Mouse (Mus musculus): Measurements from ENCODE around the gene Zfp11. TPM values are rescaled to one million over a fixed set of nuclear protein-coding genes. Genes with fewer than 3 reads are reported as not detected.
"Not testable (repeated sequence)": the region's sequence is repeated elsewhere in the genome, so short reads cannot be mapped to it uniquely, and the experiment has no call there.

Gene Zfp11
- 0.11 to 1.3 TPM (median 0.86 TPM) in 3 replicates for total RNA-seq (2017)

DNA sequence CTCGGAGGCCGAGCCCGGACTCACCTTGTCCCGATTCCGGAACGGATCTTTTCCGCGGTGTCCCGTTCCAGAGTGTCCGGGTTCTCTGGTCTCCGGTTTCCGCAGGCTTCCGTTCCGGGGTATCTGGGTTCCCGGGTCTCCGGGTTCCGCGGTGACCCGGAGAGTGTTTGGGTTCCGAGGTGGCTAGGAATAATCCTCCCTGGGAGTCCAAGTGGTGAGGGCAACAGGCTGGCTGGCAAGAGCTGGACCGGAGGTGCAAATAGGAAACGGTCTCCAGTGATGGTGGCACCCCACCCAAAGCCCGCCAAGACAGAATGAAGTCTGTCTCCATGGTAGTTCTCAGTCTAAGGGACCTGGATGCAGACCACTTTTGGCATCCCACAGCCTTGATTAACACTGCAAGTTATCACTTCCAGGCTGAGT lies at the start of gene Zfp11:
TSS of gene Zfp11 (minus strand) at position 64 of the 423 bp plus-strand sequence.
- peak; percentile 56 for ATAC-seq (replicated peaks; ENCODE audit: insufficient number of reproducible peaks, low FRiP score, low TSS enrichment, poor library complexity, severe bottlenecking)

GRCm38 (mm10) chr5:129717016-129717415 lies 47.1 kb upstream of the Zfp11 start:
- no peak for ATAC-seq (replicated peaks; ENCODE audit: insufficient number of reproducible peaks, low FRiP score, low TSS enrichment, poor library complexity, severe bottlenecking)

DNA sequence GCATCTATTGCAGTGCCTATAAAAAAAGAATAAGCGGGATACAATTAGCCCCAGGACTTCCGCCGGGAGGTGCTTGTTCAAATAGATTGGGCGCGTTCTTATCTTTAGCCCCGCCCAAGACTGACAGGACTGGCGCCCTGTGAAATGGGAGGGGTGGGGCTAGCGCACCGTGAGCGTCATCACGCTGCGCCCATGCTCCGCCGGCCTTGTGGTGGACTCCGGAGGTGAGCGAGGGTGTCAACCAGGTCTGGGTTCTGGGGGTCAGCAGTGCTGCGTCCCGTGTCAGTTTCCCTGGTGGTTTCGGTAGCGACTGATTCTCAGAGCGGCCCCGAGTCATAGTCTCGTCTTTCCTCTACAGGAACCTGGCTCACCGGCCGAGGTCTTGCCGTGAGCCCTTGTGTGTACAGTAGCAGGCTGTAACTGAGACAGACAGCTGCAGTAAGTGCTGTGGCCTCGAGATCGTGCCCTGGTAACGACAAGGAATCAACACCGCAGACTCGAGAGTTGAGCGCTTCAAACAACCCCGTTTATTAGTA lies 45.5 kb upstream of the Zfp11 start, which contains the start of gene Mrps17:
TSS of gene Mrps17 (plus strand) at position 172 of the 536 bp plus-strand sequence.
- ATAC-seq (replicated peaks; ENCODE audit: insufficient number of reproducible peaks, low FRiP score, low TSS enrichment, poor library complexity, severe bottlenecking) = peak; percentile 97

- no peak for ATAC-seq (replicated peaks; ENCODE audit: insufficient number of reproducible peaks, low FRiP score, low TSS enrichment, poor library complexity, severe bottlenecking)
Measured at GRCm38 (mm10) chr5:129708412-129708811, 38.5 kb upstream of the Zfp11 start, which contains the start of gene Sept14. Sept14 (minus strand) TSS chr5:129708512.

DNA sequence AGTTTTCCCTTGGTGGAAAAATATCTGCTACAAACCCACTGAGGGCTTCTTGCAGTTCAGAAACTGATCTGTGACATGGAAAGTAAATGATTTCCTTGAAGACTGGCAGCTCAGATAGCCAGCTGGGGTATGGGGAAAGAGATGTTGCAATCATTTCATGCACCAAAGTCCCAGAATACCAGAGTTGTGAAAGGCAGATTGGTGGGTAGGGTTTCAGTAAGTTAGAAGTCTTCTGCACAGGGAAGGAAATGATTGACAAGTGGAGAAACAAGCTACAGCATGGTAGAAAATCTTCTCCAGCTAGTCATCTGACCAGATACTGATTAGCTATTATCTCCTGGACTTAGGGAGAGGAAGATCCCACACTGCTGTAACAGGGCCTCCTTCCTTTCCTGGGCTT lies 33.5 kb upstream of the Zfp11 start:
- ATAC-seq (replicated peaks; ENCODE audit: insufficient number of reproducible peaks, low FRiP score, low TSS enrichment, poor library complexity, severe bottlenecking) = no peak

- ATAC-seq (replicated peaks; ENCODE audit: insufficient number of reproducible peaks, low FRiP score, low TSS enrichment, poor library complexity, severe bottlenecking) = no peak
Measured at GRCm38 (mm10) chr5:129701706-129702105, 31.8 kb upstream of the Zfp11 start.

DNA sequence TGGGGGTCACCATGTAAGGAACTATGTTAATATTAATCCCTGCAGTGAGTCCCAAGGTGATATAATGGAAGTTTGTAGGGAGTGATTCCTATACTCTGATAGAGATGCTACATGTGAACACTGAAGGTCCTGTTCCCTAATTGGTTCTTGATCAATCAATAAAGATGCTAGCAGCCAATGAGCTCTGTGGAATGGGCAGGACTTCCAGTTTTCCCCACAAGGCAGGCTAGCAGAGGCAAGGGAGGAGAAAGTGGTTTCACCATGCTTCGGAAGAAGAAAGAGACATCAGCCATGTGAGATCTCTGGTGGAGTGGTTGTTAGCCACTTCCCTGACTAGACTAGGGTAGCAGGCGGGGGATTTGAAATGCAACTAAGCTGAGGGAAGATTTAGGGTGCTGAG lies 30.6 kb upstream of the Zfp11 start:
- ATAC-seq (replicated peaks; ENCODE audit: insufficient number of reproducible peaks, low FRiP score, low TSS enrichment, poor library complexity, severe bottlenecking) = no peak

DNA sequence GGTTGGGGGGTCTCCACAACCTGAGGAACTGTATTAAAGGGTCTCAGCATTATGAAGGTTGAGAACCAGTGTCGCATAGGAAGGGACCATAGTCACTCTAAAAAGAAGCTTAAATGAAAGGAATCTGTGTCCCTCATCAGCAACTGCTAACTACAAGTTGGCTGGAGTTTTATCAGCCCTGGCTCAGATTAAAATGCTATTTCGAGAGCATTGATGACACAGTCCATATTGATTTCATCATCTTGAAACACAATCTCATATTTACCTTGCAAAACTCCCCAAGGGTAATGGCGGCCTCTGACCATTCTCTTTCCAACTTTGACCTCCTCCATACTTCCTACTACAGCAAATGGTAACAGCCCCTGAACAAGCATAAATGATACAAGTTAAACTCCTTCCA lies 20.6 kb upstream of the Zfp11 start:
- ATAC-seq (replicated peaks; ENCODE audit: insufficient number of reproducible peaks, low FRiP score, low TSS enrichment, poor library complexity, severe bottlenecking) = no peak

DNA sequence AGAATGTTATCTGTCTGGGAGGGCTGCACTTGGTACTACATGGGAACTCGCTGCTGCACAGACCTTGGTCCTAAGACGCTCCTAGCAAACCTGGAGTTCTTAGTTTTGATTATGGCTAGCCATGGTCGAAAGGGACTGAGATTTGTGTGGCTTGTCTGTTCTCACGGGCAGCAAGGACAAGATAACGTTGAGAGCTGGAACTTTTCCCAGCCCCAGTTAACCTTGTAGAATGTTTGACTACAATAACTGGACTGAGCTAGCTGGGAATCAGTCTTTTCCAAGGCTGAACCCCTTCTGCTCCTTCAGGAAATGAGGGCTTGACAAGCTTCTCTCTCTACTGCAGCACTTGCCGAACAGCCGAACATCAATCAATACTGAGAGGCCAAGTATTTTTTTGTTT lies 17.7 kb upstream of the Zfp11 start:
- ATAC-seq (replicated peaks; ENCODE audit: insufficient number of reproducible peaks, low FRiP score, low TSS enrichment, poor library complexity, severe bottlenecking) = no peak

GRCm38 (mm10) chr5:129685141-129685540 lies 15.2 kb upstream of the Zfp11 start:
- not testable (repeated sequence) for ATAC-seq (replicated peaks; ENCODE audit: insufficient number of reproducible peaks, low FRiP score, low TSS enrichment, poor library complexity, severe bottlenecking)

DNA sequence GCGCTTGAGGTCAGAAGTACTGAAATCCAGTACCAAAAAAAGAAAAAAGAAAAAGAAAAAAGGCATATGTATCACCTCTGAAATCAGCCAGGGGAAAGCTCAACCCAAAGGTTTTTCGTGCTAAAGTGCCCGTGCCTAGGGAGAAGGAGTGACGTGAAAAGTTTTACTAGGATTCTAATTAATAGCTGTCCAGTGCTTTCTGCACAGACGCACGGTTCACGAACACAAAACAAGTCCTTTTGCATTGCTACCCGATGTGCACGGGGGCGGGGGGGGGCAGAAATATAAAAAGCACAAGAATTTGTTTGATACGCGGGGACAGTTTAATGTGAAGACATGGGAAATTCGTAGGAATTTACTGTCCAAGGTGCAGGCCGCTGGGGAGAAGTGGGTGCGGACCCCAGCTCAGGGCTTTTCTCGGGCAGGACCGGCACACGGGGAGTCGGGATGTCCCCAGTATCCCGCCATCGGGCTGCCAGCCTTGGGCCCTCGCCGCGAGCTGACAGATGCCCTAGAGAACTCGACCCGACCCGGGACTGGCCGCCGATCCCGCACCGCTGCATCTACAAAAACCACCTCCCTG lies 355 bp downstream of the Zfp11 start:
- no peak for ATAC-seq (replicated peaks; ENCODE audit: insufficient number of reproducible peaks, low FRiP score, low TSS enrichment, poor library complexity, severe bottlenecking)

- ATAC-seq (replicated peaks; ENCODE audit: insufficient number of reproducible peaks, low FRiP score, low TSS enrichment, poor library complexity, severe bottlenecking) = no peak
Measured at GRCm38 (mm10) chr5:129667851-129668250, 2.0 kb downstream of the Zfp11 start.

DNA sequence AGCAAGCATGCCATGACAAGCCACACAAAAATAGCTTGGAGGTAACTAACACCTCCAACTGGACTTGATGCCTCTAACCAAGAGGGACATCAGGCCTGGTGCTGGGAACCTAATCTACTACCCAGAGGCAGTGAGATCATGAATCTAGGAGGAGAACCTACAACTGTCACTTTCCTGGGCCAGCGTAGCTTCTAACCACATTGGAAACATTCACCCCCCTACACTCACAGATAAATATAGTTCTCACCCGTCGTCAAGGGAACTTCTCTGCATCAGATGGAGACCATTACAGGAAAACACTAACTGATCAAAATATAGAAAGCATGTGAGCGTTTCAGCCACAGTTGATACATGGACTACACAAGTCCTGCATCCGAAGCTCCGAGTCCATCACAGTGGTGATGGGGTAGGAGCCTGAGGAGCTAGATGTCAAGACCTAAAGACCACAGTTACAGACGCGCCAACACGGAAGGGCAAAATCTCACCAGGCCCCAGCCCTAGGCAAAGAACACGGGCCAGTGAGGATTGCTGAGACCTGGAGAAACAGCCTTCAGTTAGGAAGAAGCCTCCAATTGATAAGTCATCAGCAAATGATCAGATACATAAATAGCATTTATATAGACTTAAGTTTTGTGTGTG lies 3.5 kb downstream of the Zfp11 start:
- no peak for ATAC-seq (replicated peaks; ENCODE audit: insufficient number of reproducible peaks, low FRiP score, low TSS enrichment, poor library complexity, severe bottlenecking)

DNA sequence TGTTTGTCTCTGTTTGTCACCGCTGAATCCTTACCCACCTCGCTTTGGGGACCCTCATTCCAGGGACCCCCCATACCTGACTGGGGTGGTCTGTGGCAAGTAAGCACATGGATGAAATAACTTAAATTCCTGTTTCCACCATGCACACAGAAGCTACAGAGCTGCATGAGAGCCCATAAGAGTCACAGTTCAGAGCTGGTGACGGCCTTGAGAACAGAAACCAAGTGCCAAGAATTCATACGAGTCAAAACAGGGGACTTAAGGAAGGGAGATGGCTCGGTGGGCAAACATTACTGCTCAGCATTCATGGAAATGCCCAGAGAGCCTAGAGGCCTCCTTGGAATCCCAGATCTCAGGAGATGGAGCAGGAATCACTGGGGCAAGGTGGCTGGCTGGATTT lies 5.8 kb downstream of the Zfp11 start:
- no peak for ATAC-seq (replicated peaks; ENCODE audit: insufficient number of reproducible peaks, low FRiP score, low TSS enrichment, poor library complexity, severe bottlenecking)

DNA sequence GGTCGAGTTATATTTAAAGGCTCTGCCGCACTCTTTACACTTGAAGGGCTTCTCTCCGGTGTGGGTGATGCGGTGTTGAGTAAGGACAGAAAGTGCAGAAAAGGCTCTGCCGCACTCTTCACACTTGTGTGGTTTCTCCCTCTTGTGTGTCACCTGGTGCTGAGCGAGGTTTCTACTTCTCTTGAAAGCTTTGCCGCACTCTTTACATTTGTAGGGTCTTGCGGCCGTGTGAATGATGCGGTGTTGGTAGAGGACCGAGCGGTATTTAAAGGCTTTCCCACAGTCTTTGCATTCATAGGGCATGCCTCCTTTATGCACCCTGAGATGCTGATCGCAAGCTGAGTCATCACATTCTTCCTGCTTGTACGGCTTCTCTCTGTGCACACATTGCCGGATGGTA lies 12.0 kb downstream of the Zfp11 start:
- ATAC-seq (replicated peaks; ENCODE audit: insufficient number of reproducible peaks, low FRiP score, low TSS enrichment, poor library complexity, severe bottlenecking) = no peak

GRCm38 (mm10) chr5:129657016-129657415 lies 12.9 kb downstream of the Zfp11 start:
- no peak for ATAC-seq (replicated peaks; ENCODE audit: insufficient number of reproducible peaks, low FRiP score, low TSS enrichment, poor library complexity, severe bottlenecking)

DNA sequence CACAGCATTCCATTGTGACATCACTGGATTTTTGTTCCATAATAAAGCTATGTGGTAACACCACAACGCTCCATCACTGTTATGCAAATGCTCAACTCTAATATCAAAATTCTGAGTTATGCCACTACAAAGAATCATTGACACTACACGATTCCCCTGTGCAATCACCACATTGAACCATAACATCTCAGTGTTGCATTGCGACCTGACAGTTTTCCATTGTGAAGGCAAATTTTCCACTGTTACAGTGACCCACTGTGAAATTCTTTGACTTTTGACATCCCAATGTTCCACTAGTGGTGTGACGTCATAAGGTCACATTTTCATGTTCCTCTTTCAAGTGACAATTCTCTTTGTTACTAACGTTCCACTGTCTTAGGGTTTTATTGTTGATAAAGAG lies 19.0 kb downstream of the Zfp11 start:
- no peak for ATAC-seq (replicated peaks; ENCODE audit: insufficient number of reproducible peaks, low FRiP score, low TSS enrichment, poor library complexity, severe bottlenecking)

GRCm38 (mm10) chr5:129632270-129633250 lies 37.3 kb downstream of the Zfp11 start:
- ATAC-seq (replicated peaks; ENCODE audit: insufficient number of reproducible peaks, low FRiP score, low TSS enrichment, poor library complexity, severe bottlenecking) = not testable (repeated sequence)

- not testable (repeated sequence) for ATAC-seq (replicated peaks; ENCODE audit: insufficient number of reproducible peaks, low FRiP score, low TSS enrichment, poor library complexity, severe bottlenecking)
Measured at GRCm38 (mm10) chr5:129626586-129626985, 43.3 kb downstream of the Zfp11 start.
